Mouse (Mus musculus): ENCODE measurements around the gene 4930415O20Rik. TPM values are rescaled to one million over a fixed set of nuclear protein-coding genes. Genes with fewer than 3 reads are reported as not detected.

4930415O20Rik gene
- polyA plus RNA-seq, 1 experiment from 2014 or later = 0.31 TPM

DNA sequence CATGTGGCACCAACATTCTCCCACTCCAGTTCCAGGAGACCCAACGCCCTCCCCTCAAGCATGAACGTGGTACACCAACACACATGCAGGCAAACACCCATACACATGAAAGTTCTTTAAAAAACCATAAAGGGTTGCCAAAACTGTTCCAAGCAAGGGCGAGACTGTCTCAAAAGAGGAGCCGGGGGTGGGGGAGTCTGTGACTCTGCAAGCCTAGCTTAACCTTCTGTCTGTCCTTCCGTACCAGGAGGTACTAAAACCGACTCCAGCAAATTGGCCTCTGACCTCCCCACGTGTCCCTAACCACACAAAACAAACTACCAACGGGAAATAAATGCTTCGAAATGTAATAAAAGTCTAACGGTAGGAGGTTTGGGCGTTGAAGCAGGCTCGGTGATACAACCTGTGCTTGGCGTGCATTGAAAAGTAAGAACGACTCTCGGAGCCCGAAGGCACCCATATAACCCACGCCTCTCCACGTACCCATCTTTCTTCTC, 37.7 kb upstream of the 4930415O20Rik start:
- Histone ChIP-seq H3K4me3 (ENCODE audit: low read depth, low read length) (peak overlapping the region; percentile 80), H3K27ac (ENCODE audit: low read length) (peak overlapping the region; percentile 62), H3K9me3 (ENCODE audit: low read length) (no peaks in the 10 kb centered on the region), H3K4me2 (replicated peaks; ENCODE audit: low read depth, low read length) (peak overlapping the region; percentile 63), H3K36me3 (ENCODE audit: insufficient read depth, low read length) (0 out of 2 replicates have a peak, but pooled peaks cover under 1% of the 10 kb centered on the region), H3K27me3 (replicated peaks; ENCODE audit: insufficient read depth, low read length) (no peaks in the 10 kb centered on the region), H3K4me1 (ENCODE audit: insufficient read depth, low read depth, low read length) (peaks cover 6% of the 10 kb centered on the region; the same call in 1 of the 2 replicates), H3K9ac (replicated peaks; ENCODE audit: low read depth) (peak overlapping the region; percentile 89)
- no peak for DNase-seq (ENCODE audit: low spot score)
- WGBS = 1% methylated on average over 18 of the region's 18 CpGs
- ATAC-seq = no peak
- no peak for TF ChIP-seq CTCF (IDR thresholded peaks at IDR 0.05)

DNA sequence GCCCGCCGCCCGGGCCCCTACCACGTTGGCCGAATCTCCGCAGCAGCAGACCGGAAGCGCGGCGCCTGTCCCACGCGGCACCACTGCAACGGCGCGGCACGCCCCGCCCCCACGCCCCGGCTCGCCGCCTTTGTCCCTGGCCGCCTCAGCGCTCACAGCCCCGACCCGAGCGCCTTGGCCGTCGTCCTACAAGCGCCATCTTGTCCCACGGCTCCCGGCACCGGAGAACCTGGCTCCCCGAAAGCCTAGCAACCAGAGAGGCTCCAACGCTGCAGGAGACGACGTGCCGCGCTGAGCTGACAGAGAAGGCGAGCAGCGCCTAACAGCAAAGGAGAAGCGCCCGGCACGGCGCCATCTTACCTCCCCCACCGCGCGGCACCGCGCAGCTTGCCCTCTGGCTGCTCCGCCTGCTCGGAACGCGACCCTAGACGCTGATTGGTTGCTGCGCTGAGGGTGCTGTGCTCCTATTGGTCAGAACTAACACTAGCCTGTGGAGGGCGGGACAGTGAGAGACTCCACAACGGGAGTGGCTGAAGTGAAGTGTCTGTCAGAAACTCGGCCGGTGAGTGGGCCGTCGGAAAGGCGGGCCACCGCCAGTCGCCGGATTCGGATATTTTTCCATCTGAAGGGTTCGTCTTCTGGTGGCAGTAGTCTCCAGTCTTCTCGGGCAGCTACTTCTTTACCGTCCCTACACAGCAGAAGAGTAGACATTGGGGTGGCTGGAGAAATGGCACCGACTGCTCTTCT, 36.8 kb upstream of the 4930415O20Rik start, which contains the start of gene Kansl2:
Kansl2 (minus strand) TSS at position 384 of the 747 bp plus-strand sequence.
- H3K9ac ChIP-seq (replicated peaks; ENCODE audit: low read depth) = peak within 1 kb of the TSS; percentile 89
- H3K36me3 ChIP-seq (ENCODE audit: insufficient read depth, low read length) = no peaks in the 10 kb centered on the region
- peak; percentile 100 for DNase-seq (ENCODE audit: low spot score)
- ATAC-seq = peak; percentile 100
- H3K27me3 ChIP-seq (replicated peaks; ENCODE audit: insufficient read depth, low read length) = no peaks in the 10 kb centered on the region
- H3K27ac ChIP-seq (ENCODE audit: low read length) = peak within 1 kb of the TSS; percentile 99
- no peak; the same call in 1 of the 2 replicates for TF ChIP-seq EP300 (IDR thresholded peaks at IDR 0.05)
- no peak for TF ChIP-seq CTCF (IDR thresholded peaks at IDR 0.05)
- WGBS = under 1% methylated on average over 69 of the region's 70 CpGs
- no peaks in the 10 kb centered on the region for H3K9me3 ChIP-seq (ENCODE audit: low read length)
- peaks cover 6% of the 10 kb centered on the region; the same call in 1 of the 2 replicates for H3K4me1 ChIP-seq (ENCODE audit: insufficient read depth, low read depth, low read length)
- peak within 1 kb of the TSS; percentile 65 for H3K4me2 ChIP-seq (replicated peaks; ENCODE audit: low read depth, low read length)
- H3K4me3 ChIP-seq (ENCODE audit: low read depth, low read length) = peak within 1 kb of the TSS; percentile 80

- Histone ChIP-seq H3K27ac (ENCODE audit: low read length) (no peak overlapping the region), H3K4me1 (ENCODE audit: insufficient read depth, low read depth, low read length) (peaks cover 6% of the 10 kb centered on the region; the same call in 1 of the 2 replicates), H3K4me3 (ENCODE audit: low read depth, low read length) (no peak overlapping the region), H3K9me3 (ENCODE audit: low read length) (no peaks in the 10 kb centered on the region), H3K27me3 (replicated peaks; ENCODE audit: insufficient read depth, low read length) (no peaks in the 10 kb centered on the region), H3K9ac (replicated peaks; ENCODE audit: low read depth) (no peak overlapping the region), H3K36me3 (ENCODE audit: insufficient read depth, low read length) (no peaks in the 10 kb centered on the region), H3K4me2 (replicated peaks; ENCODE audit: low read depth, low read length) (no peak overlapping the region)
- ATAC-seq (no peak), DNase-seq (ENCODE audit: low spot score) (no peak)
- TF ChIP-seq EP300 (IDR thresholded peaks at IDR 0.05) (no peak), CTCF (IDR thresholded peaks at IDR 0.05) (no peak)
- WGBS = 86% methylated on average over 4 of the region's 4 CpGs
Measured at GRCm38 (mm10) chr15:98535921-98536320, 34.9 kb upstream of the 4930415O20Rik start.

GRCm38 (mm10) chr15:98536828-98537510, 33.8 kb upstream of the 4930415O20Rik start:
- Histone ChIP-seq H3K4me2 (replicated peaks; ENCODE audit: low read depth, low read length) (no peak overlapping the region), H3K4me1 (ENCODE audit: insufficient read depth, low read depth, low read length) (peaks cover 6% of the 10 kb centered on the region; the same call in 1 of the 2 replicates), H3K4me3 (ENCODE audit: low read depth, low read length) (no peak overlapping the region), H3K27ac (ENCODE audit: low read length) (no peak overlapping the region), H3K9me3 (ENCODE audit: low read length) (no peaks in the 10 kb centered on the region), H3K36me3 (ENCODE audit: insufficient read depth, low read length) (no peaks in the 10 kb centered on the region), H3K27me3 (replicated peaks; ENCODE audit: insufficient read depth, low read length) (no peaks in the 10 kb centered on the region), H3K9ac (replicated peaks; ENCODE audit: low read depth) (no peak overlapping the region)
- WGBS = 82% methylated on average over 8 of the region's 8 CpGs
- no peak for DNase-seq (ENCODE audit: low spot score)
- ATAC-seq = no peak
- TF ChIP-seq CTCF (IDR thresholded peaks at IDR 0.05) = no peak
- no peak for TF ChIP-seq EP300 (IDR thresholded peaks at IDR 0.05)

DNA sequence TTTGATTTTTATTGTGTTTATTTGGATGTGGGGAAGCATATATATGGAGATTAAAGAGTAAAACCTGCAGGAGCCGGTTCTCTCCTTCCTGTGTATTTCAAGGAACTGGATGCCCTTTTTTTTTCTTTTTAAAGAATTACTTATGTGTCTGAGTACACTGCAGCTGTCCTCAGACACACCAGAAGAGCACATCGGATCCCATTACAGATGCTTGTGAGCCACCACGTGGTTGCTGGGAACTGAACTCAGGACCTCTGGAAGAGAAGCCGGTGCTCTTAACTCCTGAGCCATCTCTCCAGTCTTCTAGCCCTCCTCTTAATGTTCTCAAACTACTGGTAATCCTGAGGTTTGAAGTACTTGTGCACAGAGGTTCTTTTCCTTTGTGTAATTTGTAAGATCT, 32.9 kb upstream of the 4930415O20Rik start:
- no peak overlapping the region for H3K4me2 ChIP-seq (replicated peaks; ENCODE audit: low read depth, low read length)
- no peaks in the 10 kb centered on the region for H3K27me3 ChIP-seq (replicated peaks; ENCODE audit: insufficient read depth, low read length)
- TF ChIP-seq CTCF (IDR thresholded peaks at IDR 0.05) (no peak), EP300 (IDR thresholded peaks at IDR 0.05) (no peak)
- peaks cover 2% of the 10 kb centered on the region; the same call in 1 of the 2 replicates for H3K4me1 ChIP-seq (ENCODE audit: insufficient read depth, low read depth, low read length)
- no peak overlapping the region for H3K27ac ChIP-seq (ENCODE audit: low read length)
- H3K4me3 ChIP-seq (ENCODE audit: low read depth, low read length) = no peak overlapping the region
- no peaks in the 10 kb centered on the region for H3K9me3 ChIP-seq (ENCODE audit: low read length)
- H3K36me3 ChIP-seq (ENCODE audit: insufficient read depth, low read length) = no peaks in the 10 kb centered on the region
- no peak overlapping the region for H3K9ac ChIP-seq (replicated peaks; ENCODE audit: low read depth)
- DNase-seq (ENCODE audit: low spot score) (no peak), ATAC-seq (no peak)
- WGBS = 62% methylated on average over 4 of the region's 4 CpGs

- Histone ChIP-seq H3K9ac (replicated peaks; ENCODE audit: low read depth) (no peak overlapping the region), H3K4me3 (ENCODE audit: low read depth, low read length) (no peak overlapping the region), H3K27me3 (replicated peaks; ENCODE audit: insufficient read depth, low read length) (no peaks in the 10 kb centered on the region), H3K9me3 (ENCODE audit: low read length) (no peaks in the 10 kb centered on the region), H3K36me3 (ENCODE audit: insufficient read depth, low read length) (peaks cover 25% of the 10 kb centered on the region), H3K27ac (ENCODE audit: low read length) (no peak overlapping the region), H3K4me1 (ENCODE audit: insufficient read depth, low read depth, low read length) (no peaks in the 10 kb centered on the region), H3K4me2 (replicated peaks; ENCODE audit: low read depth, low read length) (no peak overlapping the region)
- WGBS = 60% methylated on average over 6 of the region's 6 CpGs
- ATAC-seq = no peak
- DNase-seq (ENCODE audit: low spot score) = peak; percentile 45
- TF ChIP-seq CTCF (IDR thresholded peaks at IDR 0.05) (no peak), EP300 (IDR thresholded peaks at IDR 0.05) (no peak)
Measured at GRCm38 (mm10) chr15:98541064-98541463, 29.7 kb upstream of the 4930415O20Rik start.
